26 mouse cellular contexts compared by ENCODE assay signal in the genomic region with DNA sequence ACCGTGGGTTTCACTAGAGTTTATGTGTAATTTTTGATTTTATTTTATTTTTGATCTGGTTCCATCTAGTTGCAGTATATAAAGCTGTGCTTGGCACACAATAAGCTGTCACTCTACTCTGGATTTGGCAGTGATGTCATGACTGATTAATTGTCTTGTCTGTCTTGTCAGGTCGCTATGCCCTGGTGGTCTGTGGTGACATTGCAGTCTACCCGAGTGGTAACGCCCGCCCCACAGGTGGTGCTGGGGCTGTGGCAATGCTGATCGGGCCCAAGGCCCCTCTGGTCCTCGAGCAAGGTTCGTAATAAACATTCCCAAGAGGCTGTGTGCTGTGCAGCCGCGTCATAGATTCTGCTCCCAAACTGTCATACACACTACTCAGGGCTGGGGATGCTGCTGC. TPM values are rescaled to one million over a fixed set of nuclear protein-coding genes. Genes with fewer than 3 reads are reported as not detected.
DNase-seq lines count a peak whose midpoint lies in the region; ATAC-seq and TF ChIP-seq lines count a peak whose summit lies in the region.
"Had no signal": no experiment of that assay in that cellular context is flagged by ENCODE, and none has a peak within 500 bp of the region (broad histone marks: within the 10 kb centered on the region; RNA-seq: fewer than 3 reads in every experiment).

No protein-coding gene starts in this region.

- peaks cover 80% of the 10 kb centered on the region for H3K36me3 ChIP-seq in intestine, postnatal 0 days (ENCODE audit: control insufficient read depth, insufficient read depth)
- no peaks in the 10 kb centered on the region for H3K36me3 ChIP-seq in intestine, embryonic 15.5 days
- H3K36me3 ChIP-seq in midbrain, postnatal 0 days (ENCODE audit: insufficient read depth, low read length): no peaks in the 10 kb centered on the region
- H3K36me3 ChIP-seq in midbrain, embryonic 10.5 days: no peaks in the 10 kb centered on the region
- H3K36me3 ChIP-seq in E14TG2a.4 (ENCODE audit: insufficient read depth, low read length): no peaks in the 10 kb centered on the region
- H3K36me3 ChIP-seq: embryonic facial prominence, embryonic 13.5 days; forebrain, embryonic 15.5 days; hindbrain, embryonic 12.5 days; limb, embryonic 13.5 days; lung, embryonic 15.5 days; midbrain, embryonic 12.5 days; neural tube, embryonic 12.5 days had no signal

- no peaks in the 10 kb centered on the region for H3K27me3 ChIP-seq in intestine, postnatal 0 days (replicated peaks; ENCODE audit: control insufficient read depth, insufficient read depth, low read length)
- H3K27me3 ChIP-seq in intestine, embryonic 15.5 days (replicated peaks): no peaks in the 10 kb centered on the region
- no peaks in the 10 kb centered on the region for H3K27me3 ChIP-seq in midbrain, postnatal 0 days (ENCODE audit: insufficient read depth, low read length)
- no peaks in the 10 kb centered on the region for H3K27me3 ChIP-seq in midbrain, embryonic 10.5 days (ENCODE audit: low read depth, poor library complexity, severe bottlenecking)
- no peaks in the 10 kb centered on the region for H3K27me3 ChIP-seq in E14TG2a.4 (ENCODE audit: insufficient read depth, low read length)
- H3K27me3 ChIP-seq: embryonic facial prominence, embryonic 13.5 days; forebrain, embryonic 15.5 days; heart, embryonic 12.5 days; hindbrain, embryonic 12.5 days; limb, embryonic 13.5 days; lung, embryonic 15.5 days; midbrain, embryonic 12.5 days; neural tube, embryonic 12.5 days; Patski; stomach, embryonic 15.5 days had no signal

- no peak for ATAC-seq in intestine, postnatal 0 days
- ATAC-seq in intestine, embryonic 15.5 days: no peak
- ATAC-seq in midbrain, postnatal 0 days (ENCODE audit: low FRiP score): no peak
- ATAC-seq: forebrain, embryonic 15.5 days; Patski had no signal

- 68% methylated on average over 10 of the region's 10 CpGs for WGBS in intestine, postnatal 0 days
- 72% methylated on average over 10 of the region's 10 CpGs for WGBS in intestine, embryonic 15.5 days
- WGBS in midbrain, postnatal 0 days: 66% methylated on average over 10 of the region's 10 CpGs
- WGBS in midbrain, embryonic 10.5 days: 67% methylated on average over 10 of the region's 10 CpGs

- TF ChIP-seq CTCF in intestine, postnatal 0 days (IDR thresholded peaks at IDR 0.05; ENCODE audit: low read depth): peak; percentile 31
- TF ChIP-seq CTCF in midbrain, postnatal 0 days (IDR thresholded peaks at IDR 0.05): peak; percentile 36
- TF ChIP-seq CTCF in E14TG2a.4 (conservative IDR thresholded peaks at IDR 0.05; ENCODE audit: low read length): peak; percentile 29
- TF ChIP-seq CTCF in brain, embryonic 14.5 days (IDR thresholded peaks at IDR 0.05; ENCODE audit: borderline replicate concordance, extremely low read depth, insufficient read depth, insufficient read length): peak; percentile 17; the same call in 1 of the 2 replicates

- H3K4me2 ChIP-seq in intestine, postnatal 0 days (replicated peaks; ENCODE audit: low read depth): no peak overlapping the region
- H3K4me2 ChIP-seq in intestine, embryonic 15.5 days (replicated peaks): no peak overlapping the region
- no peak overlapping the region for H3K4me2 ChIP-seq in midbrain, postnatal 0 days (ENCODE audit: low read depth, low read length, poor library complexity, severe bottlenecking)
- H3K4me2 ChIP-seq: embryonic facial prominence, embryonic 13.5 days; forebrain, embryonic 15.5 days; heart, embryonic 12.5 days; hindbrain, embryonic 12.5 days; limb, embryonic 13.5 days; lung, embryonic 15.5 days; midbrain, embryonic 12.5 days; neural tube, embryonic 12.5 days; stomach, embryonic 15.5 days had no signal

- no peak for TF ChIP-seq POLR2A in brain, embryonic 14.5 days (IDR thresholded peaks at IDR 0.05; ENCODE audit: borderline replicate concordance, extremely low read depth, insufficient read depth, insufficient read length, poor library complexity, severe bottlenecking)

- H3K4me1 ChIP-seq in intestine, postnatal 0 days (replicated peaks; ENCODE audit: control insufficient read depth, insufficient read depth, low read length): no peaks in the 10 kb centered on the region
- H3K4me1 ChIP-seq in intestine, embryonic 15.5 days (replicated peaks): no peaks in the 10 kb centered on the region
- no peaks in the 10 kb centered on the region for H3K4me1 ChIP-seq in midbrain, postnatal 0 days (ENCODE audit: insufficient read depth, low read length)
- H3K4me1 ChIP-seq in midbrain, embryonic 10.5 days: no peaks in the 10 kb centered on the region
- no peaks in the 10 kb centered on the region for H3K4me1 ChIP-seq in E14TG2a.4 (replicated peaks; ENCODE audit: low read depth, low read length)
- H3K4me1 ChIP-seq: embryonic facial prominence, embryonic 13.5 days; forebrain, embryonic 15.5 days; heart, embryonic 12.5 days; hindbrain, embryonic 12.5 days; limb, embryonic 13.5 days; lung, embryonic 15.5 days; midbrain, embryonic 12.5 days; neural tube, embryonic 12.5 days; stomach, embryonic 15.5 days had no signal

- H3K4me3 ChIP-seq in intestine, postnatal 0 days (ENCODE audit: low read depth, low read length): no peak overlapping the region
- H3K4me3 ChIP-seq in intestine, embryonic 15.5 days (replicated peaks): no peak overlapping the region
- no peak overlapping the region for H3K4me3 ChIP-seq in midbrain, postnatal 0 days (ENCODE audit: low read depth, low read length)
- no peak overlapping the region for H3K4me3 ChIP-seq in midbrain, embryonic 10.5 days
- no peak overlapping the region for H3K4me3 ChIP-seq in E14TG2a.4 (replicated peaks; ENCODE audit: low read length)
- H3K4me3 ChIP-seq: embryonic facial prominence, embryonic 13.5 days; forebrain, embryonic 15.5 days; heart, embryonic 12.5 days; hindbrain, embryonic 12.5 days; limb, embryonic 13.5 days; lung, embryonic 15.5 days; midbrain, embryonic 12.5 days; neural tube, embryonic 12.5 days; stomach, embryonic 15.5 days had no signal

- no peak for DNase-seq in midbrain, postnatal 0 days (ENCODE audit: low spot score)
- no peak for DNase-seq in midbrain, embryonic 10.5 days (ENCODE audit: low spot score)
- no peak for DNase-seq in brain, embryonic 14.5 days (ENCODE audit: low read depth)
- DNase-seq in right cerebral cortex, postnatal 4 days: no peak
- DNase-seq in gastrocnemius, postnatal 10 days: no peak
- DNase-seq: adrenal gland, postnatal 14 days; cerebellum, adult 11 months; cerebellum, postnatal 10 days; heart, postnatal 14 days; kidney, postnatal 4 days; lung, postnatal 4 days; right cerebral cortex, postnatal 25 days had no signal

- no peak overlapping the region for H3K27ac ChIP-seq in intestine, postnatal 0 days (ENCODE audit: low read depth, low read length)
- H3K27ac ChIP-seq in intestine, embryonic 15.5 days: no peak overlapping the region
- no peak overlapping the region for H3K27ac ChIP-seq in midbrain, postnatal 0 days (ENCODE audit: low read depth, low read length)
- no peak overlapping the region for H3K27ac ChIP-seq in midbrain, embryonic 10.5 days (replicated peaks)
- H3K27ac ChIP-seq: embryonic facial prominence, embryonic 13.5 days; forebrain, embryonic 15.5 days; hindbrain, embryonic 12.5 days; limb, embryonic 13.5 days; lung, embryonic 15.5 days; midbrain, embryonic 12.5 days; neural tube, embryonic 12.5 days; stomach, embryonic 15.5 days had no signal

- H3K9me3 ChIP-seq in intestine, postnatal 0 days (ENCODE audit: control insufficient read depth): no peaks in the 10 kb centered on the region
- no peaks in the 10 kb centered on the region for H3K9me3 ChIP-seq in intestine, embryonic 15.5 days
- H3K9me3 ChIP-seq in midbrain, postnatal 0 days (ENCODE audit: low read length): no peaks in the 10 kb centered on the region
- no peaks in the 10 kb centered on the region for H3K9me3 ChIP-seq in midbrain, embryonic 10.5 days (replicated peaks)
- H3K9me3 ChIP-seq in E14TG2a.4 (ENCODE audit: low read length): peaks cover 13% of the 10 kb centered on the region
- H3K9me3 ChIP-seq: embryonic facial prominence, embryonic 13.5 days; forebrain, embryonic 15.5 days; hindbrain, embryonic 12.5 days; limb, embryonic 13.5 days; lung, embryonic 15.5 days; midbrain, embryonic 12.5 days; neural tube, embryonic 12.5 days; stomach, embryonic 15.5 days had no signal

- no peak overlapping the region for H3K9ac ChIP-seq in intestine, postnatal 0 days (ENCODE audit: low read depth, low read length)
- no peak overlapping the region for H3K9ac ChIP-seq in intestine, embryonic 15.5 days
- no peak overlapping the region for H3K9ac ChIP-seq in midbrain, postnatal 0 days (replicated peaks; ENCODE audit: low read length, poor library complexity, severe bottlenecking)
- H3K9ac ChIP-seq: embryonic facial prominence, embryonic 13.5 days; forebrain, embryonic 15.5 days; heart, embryonic 12.5 days; hindbrain, embryonic 12.5 days; limb, embryonic 13.5 days; lung, embryonic 15.5 days; midbrain, embryonic 12.5 days; neural tube, embryonic 12.5 days; stomach, embryonic 15.5 days had no signal

RNA-seq across cellular contexts. Expression of a gene that starts 15.7 kb away (rescaled TPM):
- polyA plus RNA-seq in intestine, postnatal 0 days (2015; fragmentation: Nextera tagmentation; extraction: Ambion mirVana): 649 and 754 TPM in 2 replicates
- polyA plus RNA-seq in intestine, embryonic 15.5 days (2015; fragmentation: Nextera tagmentation; extraction: Ambion mirVana): 149 and 177 TPM in 2 replicates
- 22.3 and 24.8 TPM in 2 replicates for total RNA-seq in midbrain, postnatal 0 days (2014; rRNA removed)
- 36.3 and 40.4 TPM in 2 replicates for polyA plus RNA-seq in midbrain, postnatal 0 days (2015; fragmentation: Nextera tagmentation; extraction: Ambion mirVana)
- polyA plus RNA-seq in midbrain, embryonic 10.5 days (2016; fragmentation: Nextera tagmentation; extraction: Ambion mirVana): 1.7 and 3.8 TPM in 2 replicates
- polyA plus RNA-seq in brain, embryonic 14.5 days (2012; rRNA removed): 5.3 and 9.4 TPM in 2 replicates
- total RNA-seq in gastrocnemius, postnatal 10 days (2021): 1 to 10 TPM; 2.1 to 2.6 TPM
- total RNA-seq: CH12.LX had no signal

RNA-seq across cellular contexts. Expression of a gene that starts 43.8 kb away (rescaled TPM):
- polyA plus RNA-seq in intestine, postnatal 0 days (2015; fragmentation: Nextera tagmentation; extraction: Ambion mirVana): 89.9 and 93.7 TPM in 2 replicates
- 291 and 356 TPM in 2 replicates for polyA plus RNA-seq in intestine, embryonic 15.5 days (2015; fragmentation: Nextera tagmentation; extraction: Ambion mirVana)
- 182 and 206 TPM in 2 replicates for total RNA-seq in midbrain, postnatal 0 days (2014; rRNA removed)
- polyA plus RNA-seq in midbrain, postnatal 0 days (2015; fragmentation: Nextera tagmentation; extraction: Ambion mirVana): 148 and 171 TPM in 2 replicates
- polyA plus RNA-seq in midbrain, embryonic 10.5 days (2016; fragmentation: Nextera tagmentation; extraction: Ambion mirVana): 386 and 388 TPM in 2 replicates
- polyA plus RNA-seq in brain, embryonic 14.5 days (2012; rRNA removed): 119 and 137 TPM in 2 replicates
- total RNA-seq in gastrocnemius, postnatal 10 days (2021): 10 to 100 TPM; 13.4 to 16.9 TPM
